In the genomic region with DNA sequence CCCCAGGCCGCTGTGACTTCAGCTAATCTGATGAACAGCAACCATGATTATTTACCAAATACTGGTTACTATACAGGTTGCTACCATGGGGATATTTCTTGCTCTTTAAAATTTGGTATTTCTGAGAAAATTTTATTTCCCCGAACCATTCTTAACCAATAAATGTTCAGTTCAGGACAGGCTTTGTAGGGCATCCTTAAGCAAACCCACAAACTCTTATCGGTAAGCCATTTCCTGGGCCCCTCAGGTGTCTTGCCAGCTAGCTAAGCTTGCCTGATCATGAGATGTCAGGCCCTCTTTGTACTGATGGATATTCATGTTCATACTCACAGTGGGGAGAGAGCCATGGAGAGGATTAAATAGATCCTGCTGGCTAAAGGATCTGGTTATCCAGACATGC, we compare ENCODE assay signal across 13 mouse cellular contexts. TPM values are rescaled to one million over a fixed set of nuclear protein-coding genes. Genes with fewer than 3 reads are reported as not detected.
A peak's percentile ranks its signal among the peaks of the same experiment; 100 is the strongest.
DNase-seq lines count a peak whose midpoint lies in the region; ATAC-seq and TF ChIP-seq lines count a peak whose summit lies in the region.
"Had no signal": no experiment of that assay in that cellular context is flagged by ENCODE, and none has a peak within 500 bp of the region (broad histone marks: within the 10 kb centered on the region; RNA-seq: fewer than 3 reads in every experiment).

No protein-coding gene starts in this region.

- no peak for TF ChIP-seq EP300 in ES-Bruce4 (IDR thresholded peaks at IDR 0.05; ENCODE audit: insufficient read depth, low read depth, low read length)

- no peak overlapping the region for H3K4me2 ChIP-seq in heart, embryonic 16.5 days (ENCODE audit: low read depth, low read length)

- H3K27me3 ChIP-seq in heart, embryonic 16.5 days (ENCODE audit: control insufficient read depth, insufficient read depth, low read length) = no peaks in the 10 kb centered on the region
- no peaks in the 10 kb centered on the region for H3K27me3 ChIP-seq in ES-Bruce4 (ENCODE audit: control insufficient read depth, insufficient read depth, low read length, poor library complexity, severe bottlenecking)
- H3K27me3 ChIP-seq: CH12.LX; megakaryocyte, embryonic 14.5 days had no signal

- H3K9ac ChIP-seq in heart, embryonic 16.5 days (ENCODE audit: low read length) = no peak overlapping the region
- H3K9ac ChIP-seq in ES-Bruce4 (ENCODE audit: low read depth, poor library complexity, severe bottlenecking) = no peak overlapping the region
- H3K9ac ChIP-seq: liver, postnatal 0 days had no signal

- no peaks in the 10 kb centered on the region for H3K9me3 ChIP-seq in heart, embryonic 16.5 days (replicated peaks; ENCODE audit: control insufficient read depth, low read length)
- H3K9me3 ChIP-seq in ES-Bruce4 (replicated peaks; ENCODE audit: control insufficient read depth, insufficient read depth, low read length, poor library complexity, severe bottlenecking) = no peaks in the 10 kb centered on the region
- H3K9me3 ChIP-seq: megakaryocyte, embryonic 14.5 days had no signal

- no peak overlapping the region for H3K4me3 ChIP-seq in heart, embryonic 16.5 days (ENCODE audit: low read length)
- no peak overlapping the region for H3K4me3 ChIP-seq in ES-Bruce4 (ENCODE audit: low read depth, low read length)
- H3K4me3 ChIP-seq: megakaryocyte, embryonic 14.5 days had no signal

- ATAC-seq in heart, embryonic 16.5 days (replicated peaks; ENCODE audit: extremely low read depth, insufficient read depth, low FRiP score) = no peak
- ATAC-seq: forebrain, embryonic 14.5 days; liver, postnatal 0 days had no signal

- peak overlapping the region; percentile 65 for H3K27ac ChIP-seq in heart, embryonic 16.5 days (ENCODE audit: low read length)
- peak overlapping the region; percentile 63 for H3K27ac ChIP-seq in ES-Bruce4 (ENCODE audit: insufficient read depth, low read length)

- intact Hi-C loops in heart, postnatal 25 days (cut with DNase I) = no loop called here

- H3K4me1 ChIP-seq in heart, embryonic 16.5 days (ENCODE audit: control insufficient read depth, insufficient read depth, low read length) = peaks cover 76% of the 10 kb centered on the region
- H3K4me1 ChIP-seq in ES-Bruce4 (ENCODE audit: control insufficient read depth, insufficient read depth, low read length) = peaks cover 15% of the 10 kb centered on the region

- H3K36me3 ChIP-seq in heart, embryonic 16.5 days (ENCODE audit: control insufficient read depth, insufficient read depth) = 0 out of 2 replicates have a peak, but pooled peaks cover 4% of the 10 kb centered on the region
- H3K36me3 ChIP-seq in ES-Bruce4 (ENCODE audit: control insufficient read depth, insufficient read depth, low read length, poor library complexity, severe bottlenecking) = peaks cover 5% of the 10 kb centered on the region; the same call in 1 of the 2 replicates

- 84% methylated on average over 3 of the region's 3 CpGs for WGBS in heart, embryonic 16.5 days

- TF ChIP-seq CTCF in ES-Bruce4 (IDR thresholded peaks at IDR 0.05; ENCODE audit: low read depth, low read length) = no peak

- TF ChIP-seq POLR2A in ES-Bruce4 (IDR thresholded peaks at IDR 0.05; ENCODE audit: insufficient read depth, low read length) = no peak

- DNase-seq in heart, postnatal 25 days (ENCODE audit: low spot score) = no peak
- DNase-seq in CD4-positive helper T cell, adult 2 months (ENCODE audit: low read depth, low spot score) = peak; percentile 82
- peak; percentile 66 for DNase-seq in naive thymus-derived CD4-positive, alpha-beta T cell, adult 2 months (ENCODE audit: low read depth)
- DNase-seq in right cerebral cortex, postnatal 14 days = no peak
- DNase-seq in left cerebral cortex, adult 9 months (ENCODE audit: low spot score in 2 of 2) = no peak
- DNase-seq: cerebellum, adult 9-10 months; kidney, postnatal 4 days; liver, postnatal 0 days had no signal

RNA-seq across cellular contexts. Expression of gene Adam19, which starts 30.7 kb away (rescaled TPM):
- 21.3 and 24.4 TPM in 2 replicates for polyA plus RNA-seq in heart, embryonic 16.5 days (2015; fragmentation: Nextera tagmentation; extraction: Ambion mirVana)
- total RNA-seq in heart, postnatal 25 days (2021) = 10 to 100 TPM; 36.2 to 78.2 TPM
- polyA plus RNA-seq in ES-Bruce4 (2011; ENCODE audit: insufficient read depth, insufficient read length, low read depth, missing spikeins) = 51.2 and 51.6 TPM in 2 replicates

RNA-seq across cellular contexts. Expression of gene Gm12166, which starts 34.3 kb away (rescaled TPM):
- polyA plus RNA-seq in heart, embryonic 16.5 days (2015; fragmentation: Nextera tagmentation; extraction: Ambion mirVana) = 3.0 and 10.7 TPM in 2 replicates
- 1 to 10 TPM; 1.6 to 1.9 TPM for total RNA-seq in heart, postnatal 25 days (2021)
- polyA plus RNA-seq in ES-Bruce4 (2011; ENCODE audit: insufficient read depth, insufficient read length, low read depth, missing spikeins) = 5.5 TPM in 1 of 2 replicates, not detected in the other

Comparison
In these comparisons a context has a peak if more than half of its experiments do, and no peak if none do; other contexts are left out.
1. DNase-seq: peak in CD4-positive helper T cell, adult 2 months (single experiment) and naive thymus-derived CD4-positive, alpha-beta T cell, adult 2 months (single experiment); none in heart, postnatal 25 days (single experiment), right cerebral cortex, postnatal 14 days (single experiment) and left cerebral cortex, adult 9 months (0 of 2).